Mouse (Mus musculus) cerebellum, adult 2 months (tissue): ENCODE measurements around the gene C5ar2.

Experiments used
- CTCF ChIP-seq: fragments of 200-500 bp; IDR thresholded peaks from 2 replicates; pipeline ENCODE4 v1.5.1; 2011; ENCODE audit warnings: low read depth, mild to moderate bottlenecking, control low read depth, low read length, moderate library complexity, borderline replicate concordance; ENCODE audit not compliant: insufficient read depth
- POLR2A ChIP-seq: fragments of 200-500 bp; IDR thresholded peaks from 2 replicates; pipeline ENCODE4 v1.6.1; 2011; ENCODE audit warnings: low read length, control low read depth, borderline replicate concordance; ENCODE audit not compliant: insufficient read depth

DNA sequence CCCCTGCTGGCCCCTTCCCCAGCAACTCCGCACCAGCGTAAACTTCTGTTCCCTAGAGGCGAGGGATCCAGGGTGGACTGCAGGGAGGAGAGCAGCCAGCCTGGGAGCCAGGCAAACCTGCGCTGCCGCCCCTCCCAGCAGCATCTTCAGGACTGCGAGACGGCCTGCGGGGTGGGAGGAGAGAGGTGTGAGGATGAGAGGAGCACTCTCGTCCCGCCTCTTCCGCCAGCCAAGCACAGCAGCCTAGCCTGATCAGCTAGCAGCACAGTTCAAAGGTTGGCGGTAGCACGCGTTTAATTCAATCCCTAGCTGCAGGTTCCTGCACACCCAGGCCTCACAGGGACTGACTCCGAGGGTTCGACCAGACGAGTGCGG, 29.8 kb upstream of the C5ar2 start:
- TF ChIP-seq POLR2A (peak; percentile 50), CTCF (no peak)
